Mouse (Mus musculus) heart, postnatal 36 days (tissue): Measurements from ENCODE around the gene Atg14. TPM values are rescaled to one million over a fixed set of nuclear protein-coding genes. Genes with fewer than 3 reads are reported as not detected.
A peak's percentile ranks its signal among the peaks of the same experiment; 100 is the strongest.
"Not testable (repeated sequence)": the region's sequence is repeated elsewhere in the genome, so short reads cannot be mapped to it uniquely, and the experiment has no call there.

Experiments
- DNase-seq, 2 experiments: peaks; one replicate each; pipeline ENCODE4 v3.0.0; 2021 to 2022
- intact Hi-C: fragments of 180-260 bp; cut with DNase I; formaldehyde crosslinking; loops from one replicate; pipeline ENCODE4 v1.15.1; 2025
- total RNA-seq, 2 experiments: library from RNA; stranded (reverse); gene quantifications; 2 replicates each; pipeline ENCODE4 v1.2.3; 2021

Gene Atg14
- total RNA-seq, result 10 to 100 TPM; 10.8 to 10.9 TPM

- DNase-seq, intact Hi-C loops: not testable (repeated sequence)
Measured at GRCm38 (mm10) chr14:47570549-47570948, at the start of gene Atg14. Gene Atg14, minus strand, starts transcription at chr14:47570649.

GRCm38 (mm10) chr14:47618891-47619290 lies 48.4 kb upstream of the Atg14 start:
- DNase-seq, result no peak
- intact Hi-C loops, result no loop called here

GRCm38 (mm10) chr14:47613254-47613653 lies 42.8 kb upstream of the Atg14 start:
- no peak for DNase-seq
- intact Hi-C loops, result no loop called here

- intact Hi-C loops, result loop anchor here (5.0 kb wide), 2 partner anchors 94 to 769 kb away; no protein-coding TSS in a partner anchor
- DNase-seq, result peak; percentile 45 to 64
Measured at GRCm38 (mm10) chr14:47597942-47598388, 27.5 kb upstream of the Atg14 start.

GRCm38 (mm10) chr14:47594426-47595103 lies 24.1 kb upstream of the Atg14 start:
- no peak for DNase-seq
- intact Hi-C loops, result loop anchor here (5.0 kb wide), 2 partner anchors 98 to 773 kb away; no protein-coding TSS in a partner anchor

- DNase-seq, result no peak
- intact Hi-C loops, result no loop called here
Measured at GRCm38 (mm10) chr14:47590391-47590975, 20.0 kb upstream of the Atg14 start.

GRCm38 (mm10) chr14:47589444-47589843 lies 19.0 kb upstream of the Atg14 start:
- DNase-seq, result no peak
- intact Hi-C loops, result no loop called here

- DNase-seq, result no peak
- intact Hi-C loops, result no loop called here
Measured at GRCm38 (mm10) chr14:47584346-47584745, 13.9 kb upstream of the Atg14 start.

- no peak for DNase-seq
- intact Hi-C loops, result no loop called here
Measured at GRCm38 (mm10) chr14:47581681-47582080, 11.2 kb upstream of the Atg14 start.

GRCm38 (mm10) chr14:47581280-47581679 lies 10.8 kb upstream of the Atg14 start:
- no peak for DNase-seq
- intact Hi-C loops, result no loop called here

- intact Hi-C loops, result no loop called here
Measured at GRCm38 (mm10) chr14:47578086-47578485, 7.6 kb upstream of the Atg14 start.

GRCm38 (mm10) chr14:47576687-47577086 lies 6.2 kb upstream of the Atg14 start:
- no peak for DNase-seq
- intact Hi-C loops, result no loop called here

More at GRCm38 (mm10) chr14:47578086-47578485, 7.6 kb upstream of the Atg14 start:
- peak in 1 of 2 experiments; percentile 6 for DNase-seq

- DNase-seq, result no peak
- intact Hi-C loops, result no loop called here
Measured at GRCm38 (mm10) chr14:47574721-47575120, 4.3 kb upstream of the Atg14 start.

GRCm38 (mm10) chr14:47572707-47573106 lies 2.3 kb upstream of the Atg14 start:
- no peak for DNase-seq
- intact Hi-C loops, result no loop called here

- intact Hi-C loops, result loop anchor here (5.0 kb wide), 1 partner anchor 79 kb away; the partner anchor contains the start of gene Ktn1
- DNase-seq, result peak; percentile 94 to 97
Measured at GRCm38 (mm10) chr14:47567962-47568652, 2.3 kb downstream of the Atg14 start.

GRCm38 (mm10) chr14:47563106-47563505 lies 7.3 kb downstream of the Atg14 start:
- intact Hi-C loops, result no loop called here
- DNase-seq, result no peak

GRCm38 (mm10) chr14:47562530-47562929 lies 7.9 kb downstream of the Atg14 start:
- intact Hi-C loops, result no loop called here
- DNase-seq, result no peak

- no peak for DNase-seq
- intact Hi-C loops, result no loop called here
Measured at GRCm38 (mm10) chr14:47560714-47561113, 9.7 kb downstream of the Atg14 start.

GRCm38 (mm10) chr14:47555225-47555624 lies 15.2 kb downstream of the Atg14 start:
- intact Hi-C loops, result no loop called here
- no peak for DNase-seq

GRCm38 (mm10) chr14:47554236-47554635 lies 16.2 kb downstream of the Atg14 start:
- intact Hi-C loops, result no loop called here

GRCm38 (mm10) chr14:47553380-47553779 lies 17.1 kb downstream of the Atg14 start:
- DNase-seq, result no peak
- intact Hi-C loops, result no loop called here

More at GRCm38 (mm10) chr14:47554236-47554635, 16.2 kb downstream of the Atg14 start:
- DNase-seq, result no peak
